Mouse (Mus musculus): ENCODE results near the gene Tnnt3. TPM values are rescaled to one million over a fixed set of nuclear protein-coding genes. Genes with fewer than 3 reads are reported as not detected.

The Tnnt3 gene
- total and polyA plus RNA-seq, 3 experiments = 1.1 to 1.8 (median 1.3) TPM

DNA sequence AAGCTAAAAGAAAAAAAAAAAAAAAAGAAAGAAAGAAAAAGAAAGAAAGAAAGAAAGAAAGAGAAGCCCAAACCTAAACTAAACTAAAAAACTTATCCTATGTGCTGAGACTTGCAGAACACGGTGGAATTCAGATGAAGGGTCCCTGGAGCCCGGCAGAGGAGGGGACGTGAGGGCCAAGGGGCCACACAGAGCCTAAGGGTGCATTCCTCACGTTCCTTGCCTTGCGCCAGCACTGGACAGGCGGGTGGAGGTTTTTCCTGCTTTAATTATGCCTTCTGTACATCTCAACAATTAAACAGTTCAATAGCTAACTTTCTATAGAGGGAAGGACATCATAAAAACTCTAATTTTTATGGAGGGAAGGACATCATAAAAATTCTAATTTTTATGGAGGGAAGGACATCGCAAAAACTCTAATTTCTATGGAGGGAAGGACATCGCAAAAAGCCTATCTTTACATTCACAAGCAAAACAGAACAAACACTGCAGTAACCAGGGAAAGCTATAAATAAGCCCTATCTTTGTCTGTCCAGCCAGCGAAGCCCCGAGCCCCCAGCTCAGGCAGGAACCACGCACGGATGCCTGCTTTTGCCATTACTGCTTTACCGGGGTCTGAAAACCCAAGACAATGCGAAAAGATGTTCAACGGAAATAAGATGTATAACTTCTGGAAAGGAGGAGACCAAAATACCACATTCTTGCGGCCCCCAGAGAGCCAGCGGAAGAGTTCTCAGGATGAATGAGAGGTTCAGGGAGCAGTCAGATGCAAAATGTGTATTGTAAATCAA lies 24.8 kb downstream of the Tnnt3 start:
- H3K9ac ChIP-seq (ENCODE audit: low read depth, low read length) = no peak overlapping the region
- no peaks in the 10 kb centered on the region for H3K79me2 ChIP-seq (replicated peaks; ENCODE audit: control insufficient read depth, insufficient read depth, low read length)
- H3K4me1 ChIP-seq (ENCODE audit: control insufficient read depth, insufficient read depth, low read length) = peaks cover 5% of the 10 kb centered on the region
- DNase-seq = no peak
- H3K36me3 ChIP-seq (ENCODE audit: control insufficient read depth, insufficient read depth, low read length) = no peaks in the 10 kb centered on the region
- no peak overlapping the region; the same call in 1 of the 2 replicates for H3K27ac ChIP-seq
- no peak for TF ChIP-seq POLR2A (IDR thresholded peaks at IDR 0.05; ENCODE audit: insufficient read depth, low read depth, low read length)
- no peak for TF ChIP-seq EP300 (IDR thresholded peaks at IDR 0.05; ENCODE audit: insufficient read depth, low read depth, low read length)
- TF ChIP-seq CTCF (IDR thresholded peaks at IDR 0.05) = no peak
- WGBS = 27% methylated on average over 17 of the region's 17 CpGs
- H3K4me3 ChIP-seq = no peak overlapping the region
- intact Hi-C loops (cut with DNase I) = no loop called here
- H3K27me3 ChIP-seq (ENCODE audit: control insufficient read depth, insufficient read depth, low read length) = no peaks in the 10 kb centered on the region

DNA sequence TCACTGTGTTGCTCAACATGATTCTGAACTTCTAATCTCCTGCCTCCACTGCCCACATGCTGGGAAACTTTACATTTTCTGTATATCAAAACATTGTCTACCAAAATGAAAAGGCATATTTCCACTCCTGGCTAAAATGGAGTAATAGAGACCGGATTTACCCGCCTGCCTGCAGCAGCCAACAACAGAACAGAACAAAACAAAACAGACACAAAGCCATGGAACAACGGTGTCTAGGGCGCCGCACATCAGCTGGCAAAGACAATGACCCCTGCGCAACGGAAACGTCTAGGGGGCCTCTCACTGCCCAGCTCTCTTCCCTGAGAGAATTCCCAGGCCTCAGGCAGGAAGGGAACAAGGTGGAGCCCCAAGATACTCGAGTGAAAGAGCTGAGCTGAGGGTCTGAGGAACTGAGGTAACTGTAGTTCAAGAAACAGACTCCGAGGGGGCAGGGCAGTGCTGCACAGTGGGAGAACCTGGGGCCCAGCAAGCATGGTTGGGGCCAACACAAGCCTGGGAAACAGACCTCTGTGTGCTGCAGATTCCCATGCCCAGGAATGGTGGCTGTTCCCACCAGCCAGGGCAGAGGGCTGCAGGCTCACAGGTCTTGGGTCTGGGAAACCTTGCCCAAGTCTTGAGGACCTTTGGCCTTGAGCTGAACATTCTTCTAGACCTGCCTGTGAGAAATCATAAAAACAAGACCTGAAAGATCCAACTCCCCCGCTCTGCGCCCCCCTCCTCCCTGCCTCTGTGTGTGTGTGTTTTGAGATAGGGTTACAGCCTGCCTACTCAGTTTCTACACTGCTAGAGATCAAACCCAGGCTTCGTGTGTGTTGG lies 26.9 kb downstream of the Tnnt3 start:
- H3K27ac ChIP-seq = peak overlapping the region; percentile 57
- TF ChIP-seq CTCF (IDR thresholded peaks at IDR 0.05) = no peak
- 0 out of 2 replicates have a peak, but pooled peaks have one; percentile 29 for TF ChIP-seq EP300 (IDR thresholded peaks at IDR 0.05; ENCODE audit: insufficient read depth, low read depth, low read length)

GRCm38 (mm10) chr7:142529350-142529749 lies 30.7 kb downstream of the Tnnt3 start:
- 80% methylated on average over 10 of the region's 10 CpGs for WGBS
- no peak for DNase-seq
- Histone ChIP-seq H3K9ac (ENCODE audit: low read depth, low read length) (no peak overlapping the region), H3K27me3 (ENCODE audit: control insufficient read depth, insufficient read depth, low read length) (no peaks in the 10 kb centered on the region), H3K79me2 (replicated peaks; ENCODE audit: control insufficient read depth, insufficient read depth, low read length) (no peaks in the 10 kb centered on the region), H3K4me1 (ENCODE audit: control insufficient read depth, insufficient read depth, low read length) (peaks cover 12% of the 10 kb centered on the region), H3K27ac (no peak overlapping the region), H3K4me3 (no peak overlapping the region), H3K36me3 (ENCODE audit: control insufficient read depth, insufficient read depth, low read length) (no peaks in the 10 kb centered on the region)
- TF ChIP-seq EP300 (IDR thresholded peaks at IDR 0.05; ENCODE audit: insufficient read depth, low read depth, low read length) = no peak
- no peak for TF ChIP-seq POLR2A (IDR thresholded peaks at IDR 0.05; ENCODE audit: insufficient read depth, low read depth, low read length)
- TF ChIP-seq CTCF (IDR thresholded peaks at IDR 0.05) = no peak
- intact Hi-C loops (cut with DNase I) = loop anchor here (5.0 kb wide), 1 partner anchor 197 kb away; no protein-coding TSS in a partner anchor

More for the DNA sequence above, 26.9 kb downstream of the Tnnt3 start:
- H3K4me1 ChIP-seq (ENCODE audit: control insufficient read depth, insufficient read depth, low read length) = peaks cover 5% of the 10 kb centered on the region
- WGBS = 47% methylated on average over 13 of the region's 13 CpGs
- peak in 1 of 2 experiments; percentile 33 for DNase-seq
- no peaks in the 10 kb centered on the region for H3K36me3 ChIP-seq (ENCODE audit: control insufficient read depth, insufficient read depth, low read length)
- H3K9ac ChIP-seq (ENCODE audit: low read depth, low read length) = no peak overlapping the region
- H3K27me3 ChIP-seq (ENCODE audit: control insufficient read depth, insufficient read depth, low read length) = no peaks in the 10 kb centered on the region
- intact Hi-C loops (cut with DNase I) = loop anchor here (5.0 kb wide), 1 partner anchor 193 kb away; no protein-coding TSS in a partner anchor
- no peak overlapping the region for H3K4me3 ChIP-seq
- no peaks in the 10 kb centered on the region for H3K79me2 ChIP-seq (replicated peaks; ENCODE audit: control insufficient read depth, insufficient read depth, low read length)

DNA sequence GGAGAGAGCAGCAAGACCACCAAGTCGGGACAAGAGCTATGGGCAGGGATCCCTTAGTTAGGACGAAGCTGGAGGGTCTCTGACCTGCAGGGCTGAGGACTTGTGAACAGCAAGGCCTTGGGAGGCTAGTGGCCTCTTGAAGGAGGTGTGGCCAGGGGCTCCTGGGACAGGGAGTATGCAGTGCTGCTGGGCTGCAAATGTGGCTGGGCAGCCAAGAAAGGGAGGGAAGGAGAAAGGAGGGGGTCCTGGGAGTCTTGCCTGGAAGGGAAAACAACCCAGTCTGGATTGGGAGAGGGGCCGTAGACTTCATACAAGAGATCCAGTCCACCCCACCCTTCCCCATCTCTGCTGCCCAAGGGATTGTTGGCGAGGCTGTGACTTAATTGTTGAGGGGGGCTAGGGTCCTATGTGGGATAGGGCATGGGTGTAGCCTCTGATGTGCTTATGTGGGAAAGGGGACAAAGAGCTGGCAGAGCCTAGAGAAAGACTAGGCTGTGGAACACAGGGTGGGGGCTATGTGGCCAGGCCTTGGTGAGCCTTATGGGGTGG lies 33.4 kb downstream of the Tnnt3 start:
- intact Hi-C loops (cut with DNase I) = no loop called here
- H3K36me3 ChIP-seq (ENCODE audit: control insufficient read depth, insufficient read depth, low read length) = no peaks in the 10 kb centered on the region
- H3K79me2 ChIP-seq (replicated peaks; ENCODE audit: control insufficient read depth, insufficient read depth, low read length) = no peaks in the 10 kb centered on the region
- H3K27me3 ChIP-seq (ENCODE audit: control insufficient read depth, insufficient read depth, low read length) = no peaks in the 10 kb centered on the region
- no peak for DNase-seq
- peaks cover 7% of the 10 kb centered on the region; the same call in 1 of the 2 replicates for H3K4me1 ChIP-seq (ENCODE audit: control insufficient read depth, insufficient read depth, low read length)
- WGBS = 73% methylated on average over 4 of the region's 4 CpGs
- H3K4me3 ChIP-seq = no peak overlapping the region
- no peak overlapping the region for H3K27ac ChIP-seq
- H3K9ac ChIP-seq (ENCODE audit: low read depth, low read length) = no peak overlapping the region
- no peak for TF ChIP-seq CTCF (IDR thresholded peaks at IDR 0.05)
- no peak for TF ChIP-seq EP300 (IDR thresholded peaks at IDR 0.05; ENCODE audit: insufficient read depth, low read depth, low read length)
- no peak for TF ChIP-seq POLR2A (IDR thresholded peaks at IDR 0.05; ENCODE audit: insufficient read depth, low read depth, low read length)

GRCm38 (mm10) chr7:142532671-142533058 lies 34.0 kb downstream of the Tnnt3 start, which contains the start of gene Mrpl23:
Gene Mrpl23 (plus strand): TSS chr7:142532686.
- intact Hi-C loops (cut with DNase I) = no loop called here
- TF ChIP-seq CTCF (IDR thresholded peaks at IDR 0.05) = no peak
- TF ChIP-seq EP300 (IDR thresholded peaks at IDR 0.05; ENCODE audit: insufficient read depth, low read depth, low read length) = no peak
- TF ChIP-seq POLR2A (IDR thresholded peaks at IDR 0.05; ENCODE audit: insufficient read depth, low read depth, low read length) = no peak
- peak within 1 kb of the TSS; percentile 95 for H3K27ac ChIP-seq
- H3K27me3 ChIP-seq (ENCODE audit: control insufficient read depth, insufficient read depth, low read length) = no peaks in the 10 kb centered on the region
- 6% methylated on average over 17 of the region's 17 CpGs for WGBS
- peaks cover 7% of the 10 kb centered on the region; the same call in 1 of the 2 replicates for H3K4me1 ChIP-seq (ENCODE audit: control insufficient read depth, insufficient read depth, low read length)
- peak within 1 kb of the TSS; percentile 84 for H3K9ac ChIP-seq (ENCODE audit: low read depth, low read length)
- H3K36me3 ChIP-seq (ENCODE audit: control insufficient read depth, insufficient read depth, low read length) = no peaks in the 10 kb centered on the region
- H3K4me3 ChIP-seq = peak within 1 kb of the TSS; percentile 100
- no peaks in the 10 kb centered on the region for H3K79me2 ChIP-seq (replicated peaks; ENCODE audit: control insufficient read depth, insufficient read depth, low read length)
- DNase-seq = no peak
